Mouse (Mus musculus): ENCODE measurements around the gene Tmem98. TPM values are rescaled to one million over a fixed set of nuclear protein-coding genes. Genes with fewer than 3 reads are reported as not detected.

Gene Tmem98
- total RNA-seq, 2 experiments from 2014 or later = 4.8 to 9.4 TPM

- intact Hi-C loops (cut with DNase I) = no loop called here
- no peak for DNase-seq (ENCODE audit: low spot score in 2 of 2)
Observed at GRCm38 (mm10) chr11:80789647-80790240, 20.2 kb upstream of the Tmem98 start.

- intact Hi-C loops (cut with DNase I) = no loop called here
- no peak for DNase-seq (ENCODE audit: low spot score in 2 of 2)
Observed at GRCm38 (mm10) chr11:80790413-80790812, 19.6 kb upstream of the Tmem98 start.

GRCm38 (mm10) chr11:80791677-80792432 lies 18.1 kb upstream of the Tmem98 start:
- no peak for DNase-seq (ENCODE audit: low spot score in 2 of 2)
- intact Hi-C loops (cut with DNase I) = no loop called here

GRCm38 (mm10) chr11:80793386-80793785 lies 16.6 kb upstream of the Tmem98 start:
- intact Hi-C loops (cut with DNase I) = no loop called here
- DNase-seq (ENCODE audit: low spot score in 2 of 2) = no peak

GRCm38 (mm10) chr11:80794290-80794689 lies 15.7 kb upstream of the Tmem98 start:
- intact Hi-C loops (cut with DNase I) = no loop called here
- DNase-seq (ENCODE audit: low spot score in 2 of 2) = no peak

- DNase-seq (ENCODE audit: low spot score in 2 of 2) = no peak
- intact Hi-C loops (cut with DNase I) = no loop called here
Observed at GRCm38 (mm10) chr11:80795431-80795830, 14.5 kb upstream of the Tmem98 start.

- intact Hi-C loops (cut with DNase I) = no loop called here
- no peak for DNase-seq (ENCODE audit: low spot score in 2 of 2)
Observed at GRCm38 (mm10) chr11:80799979-80800378, 10.0 kb upstream of the Tmem98 start.

GRCm38 (mm10) chr11:80802706-80803105 lies 7.3 kb upstream of the Tmem98 start:
- intact Hi-C loops (cut with DNase I) = no loop called here
- no peak for DNase-seq (ENCODE audit: low spot score in 2 of 2)

GRCm38 (mm10) chr11:80808551-80809070 lies 1.4 kb upstream of the Tmem98 start:
- intact Hi-C loops (cut with DNase I) = no loop called here

GRCm38 (mm10) chr11:80809666-80809992 lies 346 bp upstream of the Tmem98 start:
- intact Hi-C loops (cut with DNase I) = no loop called here
- no peak for DNase-seq (ENCODE audit: low spot score in 2 of 2)

More at GRCm38 (mm10) chr11:80808551-80809070, 1.4 kb upstream of the Tmem98 start:
- no peak for DNase-seq (ENCODE audit: low spot score in 2 of 2)

GRCm38 (mm10) chr11:80811156-80811555 lies 1.2 kb downstream of the Tmem98 start:
- intact Hi-C loops (cut with DNase I) = no loop called here
- DNase-seq (ENCODE audit: low spot score in 2 of 2) = no peak

GRCm38 (mm10) chr11:80815354-80815753 lies 5.4 kb downstream of the Tmem98 start:
- DNase-seq (ENCODE audit: low spot score in 2 of 2) = peak in 1 of 2 experiments; percentile 16
- intact Hi-C loops (cut with DNase I) = no loop called here

- intact Hi-C loops (cut with DNase I) = loop anchor here (1.0 kb wide), 1 partner anchor 122 kb away; no protein-coding TSS in a partner anchor
- DNase-seq (ENCODE audit: low spot score in 2 of 2) = peak; percentile 62 to 63
Observed at GRCm38 (mm10) chr11:80818060-80818697, 8.2 kb downstream of the Tmem98 start.

GRCm38 (mm10) chr11:80820085-80820484 lies 10.1 kb downstream of the Tmem98 start:
- intact Hi-C loops (cut with DNase I) = loop anchor here (10.0 kb wide), 1 partner anchor 795 kb away; no protein-coding TSS in a partner anchor
- DNase-seq (ENCODE audit: low spot score in 2 of 2) = no peak

GRCm38 (mm10) chr11:80821296-80821695 lies 11.3 kb downstream of the Tmem98 start:
- peak; percentile 16 to 39 for DNase-seq (ENCODE audit: low spot score in 2 of 2)
- intact Hi-C loops (cut with DNase I) = loop anchor here (10.0 kb wide), 1 partner anchor 794 kb away; no protein-coding TSS in a partner anchor

GRCm38 (mm10) chr11:80821794-80822193 lies 11.8 kb downstream of the Tmem98 start:
- intact Hi-C loops (cut with DNase I) = loop anchor here (10.0 kb wide), 1 partner anchor 793 kb away; no protein-coding TSS in a partner anchor
- DNase-seq (ENCODE audit: low spot score in 2 of 2) = no peak

- intact Hi-C loops (cut with DNase I) = no loop called here
- no peak for DNase-seq (ENCODE audit: low spot score in 2 of 2)
Observed at GRCm38 (mm10) chr11:80835395-80835794, 25.4 kb downstream of the Tmem98 start.

- intact Hi-C loops (cut with DNase I) = no loop called here
Observed at GRCm38 (mm10) chr11:80835841-80836240, 25.9 kb downstream of the Tmem98 start.

GRCm38 (mm10) chr11:80838724-80839123 lies 28.7 kb downstream of the Tmem98 start:
- no peak for DNase-seq (ENCODE audit: low spot score in 2 of 2)
- intact Hi-C loops (cut with DNase I) = no loop called here

More at GRCm38 (mm10) chr11:80835841-80836240, 25.9 kb downstream of the Tmem98 start:
- no peak for DNase-seq (ENCODE audit: low spot score in 2 of 2)

GRCm38 (mm10) chr11:80843435-80843834 lies 33.5 kb downstream of the Tmem98 start:
- no peak for DNase-seq (ENCODE audit: low spot score in 2 of 2)
- intact Hi-C loops (cut with DNase I) = no loop called here
